Mouse (Mus musculus) embryonic facial prominence, embryonic 14.5 days (tissue): ENCODE results near the gene Frmd5. TPM values are rescaled to one million over a fixed set of nuclear protein-coding genes. Genes with fewer than 3 reads are reported as not detected.

Experiments used
- ATAC-seq: fragments of 200-750 bp; cut with Nextera tagmentation; 2 replicates; pipeline ENCODE4 v1.8.0; 2017; ENCODE audit warnings: low read depth, moderate number of reproducible peaks, moderate TSS enrichment
- DNase-seq: peaks from one replicate; pipeline ENCODE4 v3.0.0-alpha.2; 2015; ENCODE audit warnings: low spot score
- H3K27ac ChIP-seq: fragments of 300-500 bp; sonication (generic); replicated peaks from 2 replicates; pipeline ENCODE4 v1.5.1; 2014; ENCODE audit warnings: low read depth, mild to moderate bottlenecking, low read length, moderate library complexity
- H3K27me3 ChIP-seq: fragments of 300-500 bp; sonication (generic); replicated peaks from 2 replicates; pipeline ENCODE4 v1.6.1; 2014; ENCODE audit warnings: low read length; ENCODE audit not compliant: control insufficient read depth, insufficient read depth
- H3K36me3 ChIP-seq: fragments of 300-500 bp; sonication (generic); 2 replicates; pipeline ENCODE4 v1.6.1; 2014; ENCODE audit warnings: low read length, mixed read lengths; ENCODE audit not compliant: control insufficient read depth, insufficient read depth
- H3K4me1 ChIP-seq: fragments of 300-500 bp; sonication (generic); 2 replicates; pipeline ENCODE4 v1.6.1; 2014; ENCODE audit warnings: antibody characterized with exemption, low read length; ENCODE audit not compliant: control insufficient read depth, insufficient read depth
- H3K4me2 ChIP-seq: fragments of 300-500 bp; sonication (generic); 2 replicates; pipeline ENCODE4 v1.6.1; 2014; ENCODE audit warnings: low read depth, mild to moderate bottlenecking, low read length, moderate library complexity, mixed read lengths
- H3K4me3 ChIP-seq: fragments of 300-500 bp; sonication (generic); 2 replicates; pipeline ENCODE4 v1.5.1; 2014; ENCODE audit warnings: low read depth, mild to moderate bottlenecking, low read length
- H3K9ac ChIP-seq: fragments of 300-500 bp; sonication (generic); 2 replicates; pipeline ENCODE4 v1.6.1; 2014; ENCODE audit warnings: low read depth, mild to moderate bottlenecking, low read length, moderate library complexity, mixed read lengths
- H3K9me3 ChIP-seq: fragments of 300-500 bp; sonication (generic); 2 replicates; pipeline ENCODE4 v1.6.1; 2016; ENCODE audit warnings: low read length; ENCODE audit not compliant: control insufficient read depth
- WGBS: fragments of 180-500 bp; shearing (Covaris S2); extraction: QIAGEN DNeasy Blood & Tissue Kit; methylation state at CpG from one replicate; pipeline ENCODE4 v1.1.7; 2014; 5-methylcytosine and 5-hydroxymethylcytosine counted together
- polyA plus RNA-seq: library from polyadenylated mRNA; unstranded; fragments of >200 nt; fragmentation: Nextera tagmentation; extraction: Ambion mirVana; gene quantifications from 2 replicates; pipeline ENCODE4 v1.2.1, GENCODE M21; 2014

Gene Frmd5
- polyA plus RNA-seq: 1.4 and 2.1 TPM in 2 replicates

DNA sequence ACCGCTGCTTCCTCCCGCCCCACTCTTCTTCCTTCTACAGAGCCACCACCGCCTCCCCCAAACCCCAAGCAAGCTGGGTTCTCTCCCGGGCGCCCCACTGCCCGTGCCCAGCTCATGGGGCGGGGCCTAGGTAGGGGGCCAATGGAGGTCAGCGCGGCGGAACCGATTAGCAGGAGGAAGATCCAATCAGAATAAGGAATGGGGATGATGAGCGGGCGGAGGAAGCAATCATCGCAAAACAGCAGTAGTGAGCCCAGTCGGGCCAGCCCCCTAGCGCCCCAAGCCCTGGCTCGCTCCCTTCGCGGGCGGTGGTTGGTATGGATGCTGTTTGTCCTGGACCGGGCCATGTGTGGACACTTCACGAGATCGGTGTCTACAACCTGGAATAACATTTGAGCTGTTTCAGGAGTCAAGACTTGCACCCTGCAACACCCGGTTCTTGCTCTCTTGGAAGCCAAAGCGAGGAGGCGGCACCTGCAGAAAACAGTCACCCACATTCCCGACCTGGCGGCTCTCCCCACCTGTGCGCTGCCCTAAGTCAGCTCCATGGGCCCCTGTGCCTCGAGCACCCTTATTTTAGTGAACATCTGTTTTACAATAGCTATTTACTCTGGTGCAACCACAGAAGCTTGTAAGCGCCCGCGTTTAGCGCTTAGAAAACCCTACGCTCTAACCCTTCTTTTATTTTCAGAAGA lies at the start of gene Frmd5:
TSS of gene Frmd5 (minus strand) at position 129 of the 695 bp plus-strand sequence.
- Histone ChIP-seq H3K9me3 (no peaks in the 10 kb centered on the region), H3K9ac (peak within 1 kb of the TSS; percentile 61), H3K27ac (no peak within 1 kb of the TSS; the same call in 1 of the 2 replicates), H3K27me3 (peaks cover 42% of the 10 kb centered on the region), H3K4me3 (peak within 1 kb of the TSS; percentile 60), H3K4me1 (peaks cover 6% of the 10 kb centered on the region; the same call in 1 of the 2 replicates), H3K36me3 (no peaks in the 10 kb centered on the region), H3K4me2 (peak within 1 kb of the TSS; percentile 91)
- 2% methylated on average over 33 of the region's 35 CpGs for WGBS
- DNase-seq: peak; percentile 96
- peak; percentile 98 for ATAC-seq

- H3K4me3 ChIP-seq: no peak overlapping the region
- ATAC-seq (no peak), DNase-seq (no peak)
- no peaks in the 10 kb centered on the region for H3K27me3 ChIP-seq
- 66% methylated on average over 3 of the region's 3 CpGs for WGBS
- H3K9ac ChIP-seq: no peak overlapping the region
- H3K27ac ChIP-seq: no peak overlapping the region
- no peaks in the 10 kb centered on the region for H3K4me1 ChIP-seq
- H3K9me3 ChIP-seq: no peaks in the 10 kb centered on the region
- no peak overlapping the region for H3K4me2 ChIP-seq
- no peaks in the 10 kb centered on the region for H3K36me3 ChIP-seq
These were observed 47.1 kb upstream of the Frmd5 start for GRCm38 (mm10) chr2:121853974-121854373.

- H3K27ac ChIP-seq: no peak overlapping the region
- DNase-seq (no peak), ATAC-seq (no peak)
- H3K4me3 ChIP-seq: no peak overlapping the region
- H3K36me3 ChIP-seq: no peaks in the 10 kb centered on the region
- WGBS: 70% methylated on average over 2 of the region's 2 CpGs
- no peaks in the 10 kb centered on the region for H3K4me1 ChIP-seq
- no peaks in the 10 kb centered on the region for H3K9me3 ChIP-seq
- H3K4me2 ChIP-seq: no peak overlapping the region
- H3K9ac ChIP-seq: no peak overlapping the region
- no peaks in the 10 kb centered on the region for H3K27me3 ChIP-seq
These were observed 45.2 kb upstream of the Frmd5 start for GRCm38 (mm10) chr2:121852045-121852444.

DNA sequence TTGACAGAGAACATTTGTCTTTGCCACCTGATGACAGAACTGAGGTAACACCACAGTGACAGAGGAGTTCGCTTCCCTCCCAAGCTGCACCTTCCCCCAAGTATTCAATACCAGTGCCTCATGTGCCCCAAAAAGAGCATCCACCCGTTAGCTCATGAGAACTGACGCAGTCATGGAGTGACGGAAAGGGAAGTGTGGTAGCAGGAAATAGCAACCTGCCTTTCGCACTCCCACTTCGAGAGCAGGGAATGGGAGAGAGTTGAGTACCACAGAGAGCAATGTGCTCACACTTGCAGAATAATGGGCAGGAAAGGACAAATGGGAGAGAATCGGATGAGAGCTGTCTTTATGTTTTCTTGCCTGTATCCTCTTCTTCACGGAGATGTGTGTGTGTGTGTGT lies 39.2 kb upstream of the Frmd5 start:
- no peak overlapping the region for H3K9ac ChIP-seq
- H3K27ac ChIP-seq: no peak overlapping the region
- no peaks in the 10 kb centered on the region for H3K36me3 ChIP-seq
- H3K9me3 ChIP-seq: no peaks in the 10 kb centered on the region
- H3K4me2 ChIP-seq: no peak overlapping the region
- no peaks in the 10 kb centered on the region for H3K4me1 ChIP-seq
- no peak for ATAC-seq
- 63% methylated on average over 8 of the region's 8 CpGs for WGBS
- no peaks in the 10 kb centered on the region for H3K27me3 ChIP-seq
- no peak for DNase-seq
- no peak overlapping the region for H3K4me3 ChIP-seq

GRCm38 (mm10) chr2:121842249-121842648 lies 35.4 kb upstream of the Frmd5 start:
- no peak overlapping the region for H3K4me2 ChIP-seq
- H3K36me3 ChIP-seq: no peaks in the 10 kb centered on the region
- H3K27ac ChIP-seq: no peak overlapping the region
- no peak overlapping the region for H3K4me3 ChIP-seq
- DNase-seq (no peak), ATAC-seq (no peak)
- no peaks in the 10 kb centered on the region for H3K4me1 ChIP-seq
- no peaks in the 10 kb centered on the region for H3K27me3 ChIP-seq
- no peak overlapping the region for H3K9ac ChIP-seq
- 74% methylated on average over 3 of the region's 3 CpGs for WGBS
- H3K9me3 ChIP-seq: peaks cover 4% of the 10 kb centered on the region; the same call in 1 of the 2 replicates

GRCm38 (mm10) chr2:121841453-121841852 lies 34.6 kb upstream of the Frmd5 start:
- no peak for DNase-seq
- no peak overlapping the region for H3K4me3 ChIP-seq

GRCm38 (mm10) chr2:121834926-121835325 lies 28.0 kb upstream of the Frmd5 start:
- no peak overlapping the region for H3K27ac ChIP-seq
- H3K4me1 ChIP-seq: no peaks in the 10 kb centered on the region
- H3K36me3 ChIP-seq: no peaks in the 10 kb centered on the region
- H3K9me3 ChIP-seq: peaks cover 4% of the 10 kb centered on the region; the same call in 1 of the 2 replicates
- no peak overlapping the region for H3K9ac ChIP-seq
- ATAC-seq (no peak), DNase-seq (no peak)
- WGBS: 29% methylated on average over 3 of the region's 3 CpGs
- H3K27me3 ChIP-seq: no peaks in the 10 kb centered on the region
- no peak overlapping the region for H3K4me3 ChIP-seq
- H3K4me2 ChIP-seq: no peak overlapping the region

More at GRCm38 (mm10) chr2:121841453-121841852, 34.6 kb upstream of the Frmd5 start:
- Histone ChIP-seq H3K36me3 (no peaks in the 10 kb centered on the region), H3K9ac (no peak overlapping the region), H3K9me3 (peaks cover 4% of the 10 kb centered on the region; the same call in 1 of the 2 replicates), H3K4me1 (no peaks in the 10 kb centered on the region), H3K27ac (no peak overlapping the region), H3K4me2 (no peak overlapping the region), H3K27me3 (no peaks in the 10 kb centered on the region)
- 96% methylated on average over 3 of the region's 3 CpGs for WGBS
- ATAC-seq: no peak

GRCm38 (mm10) chr2:121832484-121832894 lies 25.6 kb upstream of the Frmd5 start:
- H3K36me3 ChIP-seq: no peaks in the 10 kb centered on the region
- no peaks in the 10 kb centered on the region for H3K9me3 ChIP-seq
- no peak overlapping the region for H3K9ac ChIP-seq
- H3K4me2 ChIP-seq: no peak overlapping the region
- DNase-seq (peak; percentile 70), ATAC-seq (peak; percentile 50; the same call in 1 of the 2 replicates)
- H3K27me3 ChIP-seq: no peaks in the 10 kb centered on the region
- no peak overlapping the region for H3K4me3 ChIP-seq
- H3K4me1 ChIP-seq: no peaks in the 10 kb centered on the region
- WGBS: 7% methylated on average over 5 of the region's 5 CpGs
- no peak overlapping the region for H3K27ac ChIP-seq

DNA sequence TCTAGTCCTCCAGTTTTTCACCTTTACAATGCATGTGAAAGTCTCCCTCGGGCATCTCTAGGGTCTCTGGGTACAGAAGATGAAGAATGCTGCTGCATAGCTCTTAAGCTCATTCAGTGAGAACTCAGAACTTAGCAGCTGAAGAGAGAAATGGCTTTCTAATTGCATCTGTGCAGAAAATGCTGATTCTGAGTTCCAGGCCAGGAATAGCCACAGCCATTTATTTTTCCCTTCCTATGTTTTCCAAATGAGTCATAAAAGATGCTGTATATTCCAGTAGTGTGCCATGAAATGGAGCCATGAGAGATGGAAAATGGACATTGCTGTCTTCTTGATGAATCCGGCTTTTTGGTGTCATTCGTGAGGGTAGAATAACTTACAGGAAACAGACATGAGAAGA lies 21.5 kb upstream of the Frmd5 start:
- no peak overlapping the region for H3K9ac ChIP-seq
- no peaks in the 10 kb centered on the region for H3K27me3 ChIP-seq
- 81% methylated on average over 3 of the region's 3 CpGs for whole genome bisulfite sequencing
- no peaks in the 10 kb centered on the region for H3K4me1 ChIP-seq
- H3K36me3 ChIP-seq: no peaks in the 10 kb centered on the region
- H3K9me3 ChIP-seq: no peaks in the 10 kb centered on the region
- ATAC-seq (no peak), DNase-seq (no peak)
- H3K27ac ChIP-seq: no peak overlapping the region
- no peak overlapping the region for H3K4me3 ChIP-seq
- H3K4me2 ChIP-seq: no peak overlapping the region
